Mouse (Mus musculus) heart, embryonic 15.5 days (tissue): Measurements from ENCODE around the gene Mfrp. TPM values are rescaled to one million over a fixed set of nuclear protein-coding genes. Genes with fewer than 3 reads are reported as not detected.

Experiments used
- ATAC-seq: fragments of 200-750 bp; cut with Nextera tagmentation; replicated peaks from 2 replicates; pipeline ENCODE4 v1.8.0; 2017; ENCODE audit warnings: low read depth, moderate TSS enrichment; ENCODE audit not compliant: insufficient number of reproducible peaks, insufficient read depth, low FRiP score
- H3K27ac ChIP-seq: fragments of 300-500 bp; sonication (generic); 2 replicates; pipeline ENCODE4 v1.5.1; 2015; ENCODE audit warnings: mild to moderate bottlenecking, inconsistent platforms
- H3K27me3 ChIP-seq: fragments of 300-500 bp; sonication (generic); 2 replicates; pipeline ENCODE4 v1.6.1; 2015; ENCODE audit warnings: inconsistent platforms
- H3K36me3 ChIP-seq: fragments of 300-500 bp; sonication (generic); 2 replicates; pipeline ENCODE4 v1.6.1; 2015; ENCODE audit warnings: mild to moderate bottlenecking, inconsistent platforms
- H3K4me1 ChIP-seq: fragments of 300-500 bp; sonication (generic); replicated peaks from 2 replicates; pipeline ENCODE4 v1.6.1; 2015; ENCODE audit warnings: inconsistent platforms
- H3K4me2 ChIP-seq: fragments of 300-500 bp; sonication (generic); 2 replicates; pipeline ENCODE4 v1.6.1; 2015; ENCODE audit warnings: inconsistent platforms, mild to moderate bottlenecking, moderate library complexity
- H3K4me3 ChIP-seq: fragments of 300-500 bp; sonication (generic); 2 replicates; pipeline ENCODE4 v1.5.1; 2015; ENCODE audit warnings: mild to moderate bottlenecking, inconsistent platforms
- H3K9ac ChIP-seq: fragments of 300-500 bp; sonication (generic); 2 replicates; pipeline ENCODE4 v1.6.1; 2015; ENCODE audit warnings: mild to moderate bottlenecking, inconsistent platforms
- H3K9me3 ChIP-seq: fragments of 300-500 bp; sonication (generic); replicated peaks from 2 replicates; pipeline ENCODE4 v1.6.1; 2016; ENCODE audit warnings: inconsistent platforms
- WGBS: fragments of 180-500 bp; shearing (Covaris S2); methylation state at CpG from one replicate; pipeline ENCODE4 v1.1.7; 2015; ENCODE audit warnings: mixed read lengths; 5-methylcytosine and 5-hydroxymethylcytosine counted together
- polyA plus RNA-seq: library from polyadenylated mRNA; unstranded; fragments of >200 nt; fragmentation: Nextera tagmentation; extraction: Ambion mirVana; gene quantifications from 2 replicates; pipeline ENCODE4 v1.2.1, GENCODE M21; 2015

Gene Mfrp
- polyA plus RNA-seq, 1 experiment from 2014 or later, result not detected

GRCm38 (mm10) chr9:44119948-44120465, 18.5 kb downstream of the Mfrp start:
- no peak for ATAC-seq
- Histone ChIP-seq H3K9me3 (no peaks in the 10 kb centered on the region), H3K4me3 (no peak overlapping the region), H3K4me2 (no peak overlapping the region), H3K27ac (no peak overlapping the region), H3K4me1 (no peaks in the 10 kb centered on the region), H3K36me3 (no peaks in the 10 kb centered on the region), H3K9ac (no peak overlapping the region), H3K27me3 (no peaks in the 10 kb centered on the region)
- 66% methylated on average over 8 of the region's 8 CpGs for WGBS

- no peaks in the 10 kb centered on the region for H3K27me3 ChIP-seq
- H3K9ac ChIP-seq, result no peak overlapping the region
- H3K9me3 ChIP-seq, result no peaks in the 10 kb centered on the region
- H3K4me3 ChIP-seq, result no peak overlapping the region
- H3K4me2 ChIP-seq, result no peak overlapping the region
- no peak for ATAC-seq
- H3K27ac ChIP-seq, result no peak overlapping the region
- no peaks in the 10 kb centered on the region for H3K36me3 ChIP-seq
- peaks cover 23% of the 10 kb centered on the region for H3K4me1 ChIP-seq
- WGBS, result 62% methylated on average over 6 of the region's 6 CpGs
Observed at GRCm38 (mm10) chr9:44124317-44124716, 22.8 kb downstream of the Mfrp start.

- Histone ChIP-seq H3K9me3 (no peaks in the 10 kb centered on the region), H3K36me3 (no peaks in the 10 kb centered on the region), H3K9ac (no peak overlapping the region), H3K4me1 (peaks cover 30% of the 10 kb centered on the region), H3K27ac (no peak overlapping the region), H3K4me3 (no peak overlapping the region), H3K4me2 (no peak overlapping the region), H3K27me3 (no peaks in the 10 kb centered on the region)
- no peak for ATAC-seq
- 53% methylated on average over 5 of the region's 5 CpGs for WGBS
Observed at GRCm38 (mm10) chr9:44125026-44125425, 23.5 kb downstream of the Mfrp start.

GRCm38 (mm10) chr9:44125546-44126428, 24.3 kb downstream of the Mfrp start:
- no peaks in the 10 kb centered on the region for H3K27me3 ChIP-seq
- no peak for ATAC-seq
- peak overlapping the region; percentile 55 for H3K27ac ChIP-seq
- no peaks in the 10 kb centered on the region for H3K36me3 ChIP-seq
- peak overlapping the region; percentile 12; the same call in 1 of the 2 replicates for H3K9ac ChIP-seq
- H3K9me3 ChIP-seq, result no peaks in the 10 kb centered on the region
- H3K4me1 ChIP-seq, result peaks cover 38% of the 10 kb centered on the region
- H3K4me3 ChIP-seq, result peak overlapping the region; percentile 6; the same call in 1 of the 2 replicates
- peak overlapping the region; percentile 48 for H3K4me2 ChIP-seq
- 32% methylated on average over 18 of the region's 18 CpGs for WGBS

GRCm38 (mm10) chr9:44126746-44127145, 25.2 kb downstream of the Mfrp start:
- Histone ChIP-seq H3K4me1 (peaks cover 47% of the 10 kb centered on the region), H3K27ac (peak overlapping the region; percentile 55), H3K4me2 (peak overlapping the region; percentile 48; the same call in 1 of the 2 replicates), H3K27me3 (no peaks in the 10 kb centered on the region), H3K9me3 (no peaks in the 10 kb centered on the region), H3K9ac (no peak overlapping the region), H3K4me3 (no peak overlapping the region), H3K36me3 (no peaks in the 10 kb centered on the region)
- WGBS, result 79% methylated on average over 3 of the region's 3 CpGs
- no peak for ATAC-seq

- no peak overlapping the region for H3K4me3 ChIP-seq
- no peaks in the 10 kb centered on the region for H3K9me3 ChIP-seq
- H3K9ac ChIP-seq, result no peak overlapping the region
- no peaks in the 10 kb centered on the region for H3K36me3 ChIP-seq
- WGBS, result 48% methylated on average over 3 of the region's 3 CpGs
- peaks cover 52% of the 10 kb centered on the region for H3K4me1 ChIP-seq
- no peak for ATAC-seq
- H3K4me2 ChIP-seq, result no peak overlapping the region
- no peaks in the 10 kb centered on the region for H3K27me3 ChIP-seq
- peak overlapping the region; percentile 55 for H3K27ac ChIP-seq
Observed at GRCm38 (mm10) chr9:44127351-44127801, 25.8 kb downstream of the Mfrp start.

GRCm38 (mm10) chr9:44129633-44130032, 28.1 kb downstream of the Mfrp start:
- no peaks in the 10 kb centered on the region for H3K9me3 ChIP-seq
- H3K9ac ChIP-seq, result peak overlapping the region; percentile 71
- H3K27ac ChIP-seq, result peak overlapping the region; percentile 96
- H3K4me1 ChIP-seq, result peaks cover 71% of the 10 kb centered on the region
- H3K36me3 ChIP-seq, result no peaks in the 10 kb centered on the region
- 0 out of 2 replicates have a peak, but pooled peaks have one; percentile 2 for ATAC-seq
- WGBS, result 4% methylated on average over 9 of the region's 9 CpGs
- no peaks in the 10 kb centered on the region for H3K27me3 ChIP-seq
- peak overlapping the region; percentile 55 for H3K4me3 ChIP-seq
- H3K4me2 ChIP-seq, result peak overlapping the region; percentile 92

- ATAC-seq, result peak; percentile 63
- peak overlapping the region; percentile 92 for H3K4me2 ChIP-seq
- H3K4me1 ChIP-seq, result peaks cover 71% of the 10 kb centered on the region
- H3K4me3 ChIP-seq, result peak overlapping the region; percentile 55
- peak overlapping the region; percentile 96 for H3K27ac ChIP-seq
- H3K27me3 ChIP-seq, result no peaks in the 10 kb centered on the region
- under 1% methylated on average over 27 of the region's 27 CpGs for WGBS
- H3K9me3 ChIP-seq, result no peaks in the 10 kb centered on the region
- H3K9ac ChIP-seq, result peak overlapping the region; percentile 71
- H3K36me3 ChIP-seq, result no peaks in the 10 kb centered on the region
Observed at GRCm38 (mm10) chr9:44130034-44130433, 28.5 kb downstream of the Mfrp start.

GRCm38 (mm10) chr9:44130581-44131275, 29.2 kb downstream of the Mfrp start:
- H3K9ac ChIP-seq, result peak overlapping the region; percentile 71
- 21% methylated on average over 19 of the region's 19 CpGs for WGBS
- H3K4me2 ChIP-seq, result peak overlapping the region; percentile 92
- H3K9me3 ChIP-seq, result no peaks in the 10 kb centered on the region
- ATAC-seq, result peak; percentile 5; the same call in 1 of the 2 replicates
- H3K36me3 ChIP-seq, result no peaks in the 10 kb centered on the region
- peak overlapping the region; percentile 55 for H3K4me3 ChIP-seq
- peaks cover 72% of the 10 kb centered on the region for H3K4me1 ChIP-seq
- H3K27me3 ChIP-seq, result no peaks in the 10 kb centered on the region
- peak overlapping the region; percentile 96 for H3K27ac ChIP-seq

GRCm38 (mm10) chr9:44131276-44131590, 29.7 kb downstream of the Mfrp start:
- WGBS, result 52% methylated on average over 7 of the region's 7 CpGs
- peak overlapping the region; percentile 96 for H3K27ac ChIP-seq
- H3K27me3 ChIP-seq, result no peaks in the 10 kb centered on the region
- no peaks in the 10 kb centered on the region for H3K9me3 ChIP-seq
- 0 out of 2 replicates have a peak overlapping the region, but pooled peaks have one; percentile 5 for H3K4me3 ChIP-seq
- H3K36me3 ChIP-seq, result no peaks in the 10 kb centered on the region
- H3K4me2 ChIP-seq, result peak overlapping the region; percentile 92; the same call in 1 of the 2 replicates
- peaks cover 73% of the 10 kb centered on the region for H3K4me1 ChIP-seq
- no peak overlapping the region for H3K9ac ChIP-seq
- no peak; the same call in 1 of the 2 replicates for ATAC-seq

- H3K4me1 ChIP-seq, result peaks cover 77% of the 10 kb centered on the region
- H3K9me3 ChIP-seq, result no peaks in the 10 kb centered on the region
- peak overlapping the region; percentile 96 for H3K27ac ChIP-seq
Observed at GRCm38 (mm10) chr9:44132200-44132599, 30.7 kb downstream of the Mfrp start.

More at GRCm38 (mm10) chr9:44132200-44132599, 30.7 kb downstream of the Mfrp start:
- Histone ChIP-seq H3K27me3 (no peaks in the 10 kb centered on the region), H3K36me3 (peaks cover 2% of the 10 kb centered on the region), H3K4me3 (no peak overlapping the region), H3K9ac (no peak overlapping the region), H3K4me2 (no peak overlapping the region)
- 64% methylated on average over 5 of the region's 5 CpGs for WGBS
- ATAC-seq, result no peak
